Mouse (Mus musculus): ENCODE results near the gene Apoa5.
A peak's percentile ranks its signal among the peaks of the same experiment; 100 is the strongest.

Apoa5 gene

GRCm38 (mm10) chr9:46268343-46268873 is at the start of gene Apoa5:
Gene Apoa5, plus strand, starts transcription at chr9:46268633.
- no peak for DNase-seq

DNA sequence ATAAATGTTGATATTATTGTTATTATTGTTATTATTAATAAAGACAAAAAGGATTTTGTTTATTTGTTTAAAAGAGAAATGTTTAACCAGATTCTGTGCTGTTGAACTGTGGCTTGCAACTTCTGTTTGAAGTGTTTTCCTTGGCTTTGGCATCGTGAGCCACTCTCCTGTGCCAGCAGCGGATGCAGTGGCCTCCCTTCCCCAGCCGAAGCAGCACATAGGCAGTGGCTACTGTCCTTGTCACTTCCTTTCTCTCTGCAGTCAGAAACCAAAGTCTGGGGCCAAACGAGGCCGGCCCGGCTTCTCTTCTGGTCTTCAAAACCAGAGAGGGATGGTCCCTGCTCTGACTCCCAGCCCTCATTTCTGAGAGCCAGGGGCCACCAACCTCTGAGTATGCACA is 45.3 kb upstream of the Apoa5 start:
- peak in 1 of 2 experiments; percentile 25 for DNase-seq

GRCm38 (mm10) chr9:46224101-46224500 is 44.3 kb upstream of the Apoa5 start:
- no peak for DNase-seq

DNA sequence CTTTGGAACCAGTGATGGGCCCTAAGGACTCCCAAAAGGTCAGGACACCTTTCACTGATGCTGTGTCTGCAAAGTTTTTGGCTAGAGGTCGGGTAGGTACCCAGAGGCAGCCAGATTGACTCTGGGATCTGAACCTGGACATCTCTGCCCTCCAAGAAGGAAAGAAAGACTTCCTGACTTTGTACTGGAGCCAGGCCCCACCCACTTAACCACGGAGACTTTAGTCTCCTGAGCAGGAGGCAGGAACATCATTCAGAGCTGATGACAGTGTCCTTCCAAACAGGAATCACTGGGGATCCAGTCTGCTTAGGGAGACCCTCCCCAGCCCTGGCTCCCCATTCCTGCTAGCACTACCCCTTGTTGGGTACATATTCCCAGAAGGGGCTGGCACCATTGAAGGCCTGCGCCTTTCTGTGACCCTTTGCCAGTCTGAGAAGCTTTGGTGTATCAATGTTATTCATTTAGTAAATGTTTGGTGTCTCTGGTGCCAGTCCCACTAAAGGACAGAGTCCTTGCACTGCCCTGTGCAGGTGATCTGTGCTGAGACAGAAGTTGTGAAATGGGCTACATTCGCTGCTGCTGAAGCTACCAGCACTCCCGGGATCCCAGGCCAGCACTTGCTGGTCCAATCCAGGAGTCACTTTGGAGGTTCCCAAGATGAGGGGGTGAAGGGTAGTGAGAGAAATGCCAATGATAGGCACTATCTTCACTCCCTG is 43.3 kb upstream of the Apoa5 start:
- DNase-seq, result peak in 1 of 2 experiments; percentile 41

GRCm38 (mm10) chr9:46227064-46227614 is 41.3 kb upstream of the Apoa5 start:
- DNase-seq, result no peak

- DNase-seq, result no peak
Measured at GRCm38 (mm10) chr9:46228491-46228890, 39.9 kb upstream of the Apoa5 start, which contains the start of gene Apoa1. Gene Apoa1, plus strand, starts transcription at chr9:46228580.

DNA sequence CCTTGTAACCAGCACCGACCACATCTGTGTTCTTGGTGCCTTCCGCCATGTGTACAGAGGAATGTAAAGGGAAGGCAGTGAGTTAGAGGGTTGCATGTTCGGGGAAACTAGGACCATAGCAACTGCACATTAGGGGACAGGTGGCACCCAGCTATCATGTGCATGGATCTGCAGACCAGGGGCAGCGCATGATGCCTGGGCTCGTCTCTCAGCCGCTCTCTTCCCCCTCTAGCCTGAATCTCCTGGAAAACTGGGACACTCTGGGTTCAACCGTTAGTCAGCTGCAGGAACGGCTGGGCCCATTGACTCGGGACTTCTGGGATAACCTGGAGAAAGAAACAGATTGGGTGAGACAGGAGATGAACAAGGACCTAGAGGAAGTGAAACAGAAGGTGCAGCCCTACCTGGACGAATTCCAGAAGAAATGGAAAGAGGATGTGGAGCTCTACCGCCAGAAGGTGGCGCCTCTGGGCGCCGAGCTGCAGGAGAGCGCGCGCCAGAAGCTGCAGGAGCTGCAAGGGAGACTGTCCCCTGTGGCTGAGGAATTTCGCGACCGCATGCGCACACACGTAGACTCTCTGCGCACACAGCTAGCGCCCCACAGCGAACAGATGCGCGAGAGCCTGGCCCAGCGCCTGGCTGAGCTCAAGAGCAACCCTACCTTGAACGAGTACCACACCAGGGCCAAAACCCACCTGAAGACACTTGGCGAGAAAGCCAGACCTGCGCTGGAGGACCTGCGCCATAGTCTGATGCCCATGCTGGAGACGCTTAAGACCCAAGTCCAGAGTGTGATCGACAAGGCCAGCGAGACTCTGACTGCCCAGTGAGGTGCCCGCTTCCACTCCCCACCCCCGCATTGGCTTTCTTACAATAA is 38.6 kb upstream of the Apoa5 start:
- DNase-seq, result peak; percentile 90 to 91

DNA sequence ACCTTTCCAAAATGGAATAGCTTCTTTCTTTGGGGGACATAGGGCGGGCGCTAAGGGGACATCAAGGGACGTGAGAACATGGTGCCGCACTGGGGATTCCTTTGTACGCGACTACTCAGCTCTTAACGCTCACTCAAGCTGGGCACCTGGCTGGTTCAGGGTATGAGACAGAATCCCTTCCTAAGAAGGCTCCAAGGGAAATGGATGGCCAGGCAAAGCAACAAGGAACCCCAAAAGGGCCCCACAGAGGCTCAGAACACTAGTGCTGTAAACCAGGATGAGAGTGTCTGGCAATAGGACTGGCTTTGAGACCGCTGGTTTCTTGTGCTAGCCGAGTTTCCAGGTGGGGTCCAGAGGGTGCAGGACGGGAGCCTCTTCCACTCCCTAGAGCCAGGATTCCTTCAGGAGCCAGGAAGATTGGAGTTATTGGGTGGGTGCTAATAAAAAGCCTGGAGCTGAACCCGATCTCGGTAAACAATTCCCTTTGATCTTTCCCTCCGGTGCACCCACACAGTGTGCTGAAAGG is 37.9 kb upstream of the Apoa5 start:
- no peak for DNase-seq

GRCm38 (mm10) chr9:46235196-46235595 is 33.2 kb upstream of the Apoa5 start:
- DNase-seq, result peak; percentile 69 to 70

GRCm38 (mm10) chr9:46235596-46235648 is 33.0 kb upstream of the Apoa5 start, which contains the start of gene Apoc3:
Gene Apoc3, minus strand, starts transcription at chr9:46235636.
- DNase-seq, result no peak

GRCm38 (mm10) chr9:46235649-46236048 is 32.8 kb upstream of the Apoa5 start:
- peak in 1 of 2 experiments; percentile 51 for DNase-seq

GRCm38 (mm10) chr9:46238850-46239249 is 29.6 kb upstream of the Apoa5 start:
- no peak for DNase-seq

DNA sequence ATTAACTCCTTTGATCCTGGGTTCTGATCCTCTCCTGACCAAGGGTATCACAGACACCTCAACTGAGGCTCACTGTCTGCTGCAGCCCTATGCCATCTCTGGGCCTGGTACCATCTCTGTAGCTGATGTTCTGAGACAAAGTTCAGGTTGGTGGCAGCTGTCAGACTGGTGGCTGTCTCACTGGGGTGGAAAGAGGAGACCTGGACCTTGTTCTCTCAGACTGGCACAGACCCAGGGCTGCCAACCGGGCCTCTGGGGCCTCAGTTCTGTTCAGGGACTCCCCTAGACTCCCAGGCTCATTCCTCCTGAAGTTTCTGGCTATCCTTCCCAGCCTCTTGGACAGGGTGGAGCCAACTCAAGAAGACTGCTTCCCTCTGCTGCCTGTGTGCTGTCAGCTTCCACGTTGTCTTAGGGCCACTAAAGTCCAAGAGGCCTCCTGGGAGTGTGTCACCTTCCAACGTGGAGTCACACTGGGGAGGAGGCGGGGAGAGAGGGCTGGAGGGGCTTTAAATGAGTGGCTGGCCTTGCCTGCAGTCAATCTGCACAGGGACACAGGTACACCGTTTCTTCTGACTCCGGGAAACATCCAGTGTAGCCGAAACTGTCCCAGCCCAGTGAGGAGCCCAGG is 27.8 kb upstream of the Apoa5 start, which contains the start of gene Apoa4:
Gene Apoa4 (plus strand): TSS at position 171 of the 628 bp plus-strand sequence.
- DNase-seq, result peak in 1 of 2 experiments; percentile 41

- DNase-seq, result no peak
Measured at GRCm38 (mm10) chr9:46241818-46242217, 26.6 kb upstream of the Apoa5 start.

DNA sequence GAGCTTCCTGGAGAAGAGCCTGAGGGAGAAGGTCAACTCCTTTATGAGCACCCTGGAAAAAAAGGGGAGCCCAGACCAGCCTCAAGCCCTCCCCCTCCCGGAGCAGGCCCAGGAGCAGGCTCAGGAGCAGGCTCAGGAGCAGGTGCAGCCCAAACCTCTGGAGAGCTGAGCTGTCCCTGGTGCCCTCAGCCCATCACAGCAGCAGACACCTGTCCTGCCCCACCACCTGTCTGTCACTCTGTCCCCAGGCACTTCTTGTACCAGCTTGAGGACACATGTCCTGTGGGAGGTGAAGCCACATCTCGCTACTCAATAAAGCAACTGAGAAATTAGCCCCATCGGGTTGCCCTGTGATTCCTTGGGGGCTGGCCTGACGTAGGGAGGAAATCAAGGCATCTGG is 25.3 kb upstream of the Apoa5 start:
- no peak for DNase-seq

GRCm38 (mm10) chr9:46243584-46243983 is 24.8 kb upstream of the Apoa5 start:
- no peak for DNase-seq

DNA sequence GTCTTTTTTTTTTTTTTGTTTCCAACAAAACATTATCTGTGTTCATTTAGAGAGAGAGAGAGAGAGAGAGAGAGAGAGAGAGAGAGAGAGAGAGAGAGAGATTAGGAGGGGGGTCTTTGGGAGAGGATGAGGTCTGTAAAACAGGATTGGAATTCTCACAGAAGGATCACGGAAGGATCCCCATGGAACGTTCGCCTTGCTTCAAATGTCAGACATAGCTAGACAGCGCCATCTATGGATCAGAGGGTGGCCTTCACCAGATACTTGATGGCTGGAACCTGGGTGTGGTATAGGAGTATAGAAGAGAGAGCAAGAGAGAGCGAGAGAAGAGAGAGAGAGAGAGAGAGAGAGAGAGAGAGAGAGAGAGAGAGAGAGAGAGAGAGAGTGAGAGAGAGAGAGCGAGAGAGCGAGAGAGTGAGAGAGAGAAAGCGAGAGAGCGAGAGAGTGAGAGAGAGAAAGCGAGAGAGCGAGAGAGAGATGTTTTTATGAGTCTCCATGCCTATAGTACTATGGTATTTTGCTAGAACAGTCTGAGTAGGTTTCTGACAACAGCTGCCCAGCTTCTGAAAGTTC is 21.6 kb upstream of the Apoa5 start:
- peak; percentile 29 to 69 for DNase-seq

- DNase-seq, result no peak
Measured at GRCm38 (mm10) chr9:46256177-46256576, 12.3 kb upstream of the Apoa5 start.

DNA sequence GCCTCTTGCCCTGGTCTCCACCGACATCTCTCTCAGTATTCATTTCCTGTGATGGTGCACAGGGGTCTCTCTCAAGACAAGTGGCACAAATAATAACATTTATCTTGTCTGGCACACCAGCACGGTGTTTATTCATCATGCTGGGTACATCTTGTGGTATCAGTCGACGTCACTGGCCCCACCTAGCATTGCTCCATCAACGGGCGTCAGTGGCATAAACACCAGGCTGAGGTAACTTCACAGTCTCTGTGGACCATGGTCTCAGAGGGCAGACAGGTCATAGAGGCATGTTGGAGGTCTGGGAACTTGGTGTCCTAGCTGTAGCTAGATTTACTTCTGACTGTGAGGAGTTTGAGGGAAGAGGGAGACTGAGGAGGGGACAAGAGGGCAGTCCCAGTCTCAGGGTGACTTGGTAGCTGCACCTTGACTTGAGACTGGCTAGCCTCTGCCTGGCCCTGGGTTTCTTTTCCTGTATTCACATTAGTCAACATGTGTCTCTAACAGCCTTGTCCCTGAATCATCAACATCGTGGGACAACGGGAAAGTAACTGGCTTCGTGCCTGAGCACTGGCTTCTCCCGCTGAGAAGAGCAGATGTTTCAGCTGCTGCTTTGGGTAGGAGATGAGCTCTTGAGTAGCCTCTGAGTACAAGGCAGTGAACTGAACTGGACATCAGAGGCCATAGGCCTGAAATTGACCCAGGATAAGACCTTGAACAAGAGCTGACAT is 11.6 kb upstream of the Apoa5 start:
- no peak for DNase-seq

GRCm38 (mm10) chr9:46257546-46257945 is 10.9 kb upstream of the Apoa5 start:
- no peak for DNase-seq

GRCm38 (mm10) chr9:46259111-46259510 is 9.3 kb upstream of the Apoa5 start:
- no peak for DNase-seq

- DNase-seq, result peak in 1 of 2 experiments; percentile 32
Measured at GRCm38 (mm10) chr9:46261131-46261530, 7.3 kb upstream of the Apoa5 start.
